Mouse (Mus musculus) adrenal gland, postnatal 10 days (tissue): ENCODE data around the gene Eif4a3. TPM values are rescaled to one million over a fixed set of nuclear protein-coding genes. Genes with fewer than 3 reads are reported as not detected.

Experiments used
- DNase-seq: peaks from one replicate; pipeline ENCODE4 v3.0.0; 2021; ENCODE audit warnings: mixed read lengths
- long read RNA-seq, 2 experiments: library from polyadenylated mRNA; stranded (forward); transcript quantifications; one replicate each; pipeline ENCODE4 v2.0.0; 2021
- total RNA-seq, 2 experiments: library from RNA; stranded (reverse); gene quantifications; 2 replicates each; pipeline ENCODE4 v1.2.3; 2021

Gene Eif4a3
- total RNA-seq, result 100 to 1,000 TPM; 147 to 153 TPM
- long read RNA-seq, experiment 1, transcript Eif4a3-201 (12 exons, 1,509 nt), result major isoform, 365 of 443 reads
- long read RNA-seq, experiment 1, partial matches to known transcripts, result 64 of 443 reads
- long read RNA-seq, experiment 1, other reads (novel, unspliced or antisense), result 12 of 443 reads
- long read RNA-seq, experiment 2, transcript Eif4a3-201 (12 exons, 1,509 nt), result major isoform, 140 of 171 reads
- long read RNA-seq, experiment 2, partial matches to known transcripts, result 26 of 171 reads
- long read RNA-seq, experiment 2, other reads (novel, unspliced or antisense), result 4 of 171 reads

GRCm38 (mm10) chr11:119299391-119300245 lies at the start of gene Eif4a3:
Gene Eif4a3, minus strand, starts transcription at chr11:119300089.
- peak; percentile 98 for DNase-seq

- no peak for DNase-seq
These were observed 47.2 kb upstream of the Eif4a3 start for GRCm38 (mm10) chr11:119347125-119347524.

GRCm38 (mm10) chr11:119344865-119345264 lies 45.0 kb upstream of the Eif4a3 start:
- no peak for DNase-seq

- DNase-seq, result no peak
These were observed 44.3 kb upstream of the Eif4a3 start for GRCm38 (mm10) chr11:119344178-119344577.

- DNase-seq, result peak; percentile 85
These were observed 39.7 kb upstream of the Eif4a3 start for GRCm38 (mm10) chr11:119339637-119340036.

- DNase-seq, result peak; percentile 19
These were observed 39.3 kb upstream of the Eif4a3 start for GRCm38 (mm10) chr11:119339179-119339578.

- DNase-seq, result peak; percentile 85
These were observed 38.6 kb upstream of the Eif4a3 start for GRCm38 (mm10) chr11:119338271-119339059.

GRCm38 (mm10) chr11:119331970-119332369 lies 32.1 kb upstream of the Eif4a3 start:
- DNase-seq, result no peak

- no peak for DNase-seq
These were observed 30.7 kb upstream of the Eif4a3 start for GRCm38 (mm10) chr11:119330592-119330991.

- no peak for DNase-seq
These were observed 25.2 kb upstream of the Eif4a3 start for GRCm38 (mm10) chr11:119325068-119325467.

- DNase-seq, result no peak
These were observed 22.6 kb upstream of the Eif4a3 start for GRCm38 (mm10) chr11:119322521-119322920.

GRCm38 (mm10) chr11:119316720-119317119 lies 16.8 kb upstream of the Eif4a3 start:
- DNase-seq, result no peak

- no peak for DNase-seq
These were observed 14.5 kb upstream of the Eif4a3 start for GRCm38 (mm10) chr11:119314252-119314936.

- no peak for DNase-seq
These were observed 10.7 kb upstream of the Eif4a3 start for GRCm38 (mm10) chr11:119310621-119311020.

- DNase-seq, result no peak
These were observed 8.0 kb upstream of the Eif4a3 start for GRCm38 (mm10) chr11:119307916-119308315.

- no peak for DNase-seq
These were observed 7.7 kb upstream of the Eif4a3 start, which contains the start of gene Card14 for GRCm38 (mm10) chr11:119307658-119307867. Gene Card14, plus strand, starts transcription at chr11:119307768.

GRCm38 (mm10) chr11:119306762-119307657 lies 7.1 kb upstream of the Eif4a3 start:
- no peak for DNase-seq

- DNase-seq, result peak; percentile 62
These were observed 5.2 kb upstream of the Eif4a3 start for GRCm38 (mm10) chr11:119304904-119305712.

- no peak for DNase-seq
These were observed 1.1 kb upstream of the Eif4a3 start for GRCm38 (mm10) chr11:119300986-119301385.

- peak; percentile 34 for DNase-seq
These were observed 502 bp upstream of the Eif4a3 start for GRCm38 (mm10) chr11:119300246-119300935.
